Mouse (Mus musculus) embryonic stem cell, embryonic (primary cell): ENCODE data around the gene Slc17a7.

ENCODE experiments used
- CTCF ChIA-PET, 4 experiments: fragments of 300-600 bp in 2 of 4; fragments of 350-600 bp in 2 of 4; sonication (Branson Sonifier 250); formaldehyde crosslinking; loops; one replicate each; lab custom pipeline; 2022; ENCODE audit warnings: inconsistent platforms in 2 of 4; lab: Charles Lee
- POLR2A ChIA-PET, 4 experiments: fragments of 300-600 bp in 2 of 4; fragments of 350-600 bp in 2 of 4; sonication (Branson Sonifier 250); formaldehyde crosslinking; loops; one replicate each; lab custom pipeline; 2022; ENCODE audit warnings: antibody characterized with exemption in 4 of 4, inconsistent platforms in 1 of 4; lab: Charles Lee

Slc17a7 gene

DNA sequence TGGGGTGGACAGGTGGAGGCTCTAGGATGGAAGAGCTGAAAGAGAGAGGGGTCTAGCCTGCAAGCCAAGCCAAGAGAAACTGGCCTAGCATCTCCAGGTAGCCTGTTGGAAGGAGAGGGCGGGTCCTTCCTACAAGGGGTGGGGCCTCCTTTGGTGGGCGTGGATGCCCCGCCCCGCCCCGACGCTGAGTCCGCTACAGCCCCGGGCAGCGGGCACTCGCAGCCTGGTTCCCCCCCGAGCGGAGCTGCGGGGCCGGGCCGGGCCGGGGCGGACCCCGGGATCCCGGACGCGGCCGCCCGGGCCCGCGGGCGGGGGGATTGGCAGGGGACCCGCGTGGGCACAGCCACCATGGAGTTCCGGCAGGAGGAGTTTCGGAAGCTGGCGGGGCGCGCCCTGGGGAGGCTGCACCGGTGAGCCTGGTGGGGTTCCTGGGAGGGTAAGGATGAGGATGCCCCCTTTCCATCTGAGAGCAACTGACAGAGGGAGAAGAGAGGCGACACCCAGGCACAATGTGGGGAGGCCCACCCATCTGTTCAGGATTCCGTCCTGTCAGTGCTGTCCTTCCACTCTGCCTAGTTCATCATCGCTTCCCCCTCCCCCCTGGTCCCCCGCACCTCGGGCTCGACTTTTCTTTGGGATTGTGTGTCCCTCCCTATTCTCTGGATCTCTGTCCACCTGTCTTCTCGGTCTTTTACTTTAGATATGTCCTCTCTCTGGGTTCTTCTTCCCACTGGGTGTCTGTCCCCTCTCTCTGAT, at the start of gene Slc17a7:
TSS of gene Slc17a7 (plus strand) at position 215 of the 756 bp plus-strand sequence.
- POLR2A ChIA-PET = interaction anchor here in 3 of 4 experiments (0.9 to 5.2 kb wide), 18 partner anchors 8 to 467 kb away, joined by 3 to 57 read pairs (median 4); partner anchors contain the start of genes Aldh16a1 (in 2 of the 3) and Pih1d1 (in 2 of the 3)
- CTCF ChIA-PET = interaction anchor here (0.5 to 3.8 kb wide), 12 partner anchors 8 to 272 kb away, joined by 3 to 37 read pairs (median 4); partner anchors contain the start of genes Aldh16a1 (in 1 of the 4) and Pih1d1 (in 1 of the 4)

DNA sequence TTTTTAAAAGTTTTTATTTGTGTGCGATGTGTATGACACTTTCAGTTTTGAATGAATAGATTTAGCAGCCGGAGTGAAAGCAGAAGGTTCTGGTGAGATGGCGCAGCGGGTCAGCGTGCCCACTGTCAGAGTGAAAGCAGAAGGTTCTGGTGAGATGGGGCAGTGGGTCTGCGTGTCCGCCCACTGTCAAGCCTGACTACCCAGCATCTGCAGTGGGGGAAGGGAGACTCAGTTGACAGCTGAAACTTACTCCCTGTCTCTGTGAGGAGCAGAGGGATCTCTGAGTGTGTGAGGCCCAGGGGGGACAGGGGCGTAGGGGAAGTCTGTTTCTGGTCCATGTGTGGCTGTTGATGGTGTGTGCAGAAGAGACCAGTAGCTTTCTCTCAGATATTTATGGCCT, 46.2 kb upstream of the Slc17a7 start:
- ChIA-PET POLR2A (interaction anchor here (0.6 to 16.5 kb wide), 28 partner anchors 8 to 244 kb away, joined by 3 to 596 read pairs (median 5); partner anchors contain the start of genes Fcgrt (in 3 of the 4), Rpl13a (in 3 of the 4), Rcn3 (in 2 of the 4) and Ccdc155 (in 1 of the 4)), CTCF (no interaction called here)

DNA sequence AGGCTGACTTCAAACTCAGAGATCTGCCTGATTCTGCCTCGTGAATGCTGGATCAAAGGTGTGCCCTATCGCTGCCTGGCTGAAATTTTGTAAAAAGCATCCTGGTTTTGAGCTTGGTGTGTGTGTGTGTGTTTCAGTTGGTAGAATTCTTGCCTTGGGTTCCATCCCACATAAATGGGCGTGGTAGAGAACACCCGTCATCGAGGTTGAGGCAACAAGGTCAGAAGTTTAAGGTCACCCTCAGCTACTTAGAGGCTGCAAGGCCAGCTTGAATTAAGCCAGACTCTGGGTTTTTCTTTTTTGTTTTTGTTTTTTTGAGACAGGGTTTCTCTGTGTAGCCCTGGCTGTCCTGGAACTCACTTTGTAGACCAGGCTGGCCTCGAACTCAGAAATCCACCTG, 45.4 kb upstream of the Slc17a7 start:
- ChIA-PET CTCF (interaction anchor here in 1 of 4 experiments (1.3 kb wide), 1 partner anchor 44 kb away, joined by 3 read pairs; no protein-coding TSS in a partner anchor), POLR2A (interaction anchor here (0.6 to 16.5 kb wide), 34 partner anchors 7 to 579 kb away, joined by 3 to 596 read pairs (median 4); partner anchors contain the start of genes Fcgrt (in 3 of the 4), Rpl13a (in 3 of the 4), Rcn3 (in 2 of the 4) and Aldh16a1 (in 1 of the 4))

DNA sequence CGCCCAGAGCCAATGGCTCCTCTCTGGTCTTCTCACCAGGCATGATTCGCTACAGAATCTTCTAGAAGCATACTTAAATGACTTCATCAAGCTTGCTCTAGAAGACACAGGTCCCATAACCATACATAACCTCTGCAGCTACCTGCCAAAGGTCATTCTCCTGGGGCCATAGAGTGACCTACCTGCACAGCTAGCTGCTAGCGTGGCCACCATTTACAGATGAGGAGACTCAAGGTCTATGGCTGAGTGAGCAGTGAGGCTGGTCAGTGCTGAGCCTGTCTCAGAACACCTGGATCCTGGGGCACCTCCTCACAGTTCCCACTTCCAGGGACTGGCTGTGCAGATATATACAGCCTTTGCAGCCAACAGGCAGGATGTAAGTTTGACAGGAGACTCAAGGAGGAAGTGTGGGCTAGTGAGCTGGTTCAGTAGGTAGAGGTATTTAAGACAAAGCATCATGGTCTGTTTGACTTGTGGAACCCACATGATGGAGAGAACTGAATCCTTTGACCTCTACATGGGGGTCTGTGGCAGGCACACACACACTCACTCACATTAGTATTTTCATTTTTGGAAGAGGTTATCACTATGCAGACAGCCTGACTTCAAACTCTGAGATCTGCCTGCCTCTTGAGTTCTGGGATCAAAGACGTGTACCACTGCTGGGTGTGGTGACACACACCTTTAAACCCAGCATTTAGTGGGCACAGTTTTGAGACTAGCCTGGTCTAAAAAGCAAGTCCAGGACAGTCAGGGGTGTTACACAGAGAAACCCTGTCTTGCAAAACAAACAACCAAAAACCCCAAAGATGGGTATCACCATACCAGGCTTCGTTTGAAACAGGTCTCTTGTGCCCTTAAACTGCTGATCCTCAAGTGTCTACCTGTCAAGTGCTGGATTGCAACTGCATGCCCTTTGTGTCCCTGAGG, 43.7 kb upstream of the Slc17a7 start:
- ChIA-PET POLR2A (interaction anchor here (0.6 to 16.5 kb wide), 58 partner anchors 9 to 523 kb away, joined by 3 to 596 read pairs (median 4); partner anchors contain the start of genes Fcgrt (in 3 of the 4), Rcn3 (in 3 of the 4), Rpl13a (in 3 of the 4) and Ppfia3 (in 2 of the 4)), CTCF (interaction anchor here in 2 of 4 experiments (0.8 to 1.3 kb wide), 3 partner anchors 17 to 82 kb away, joined by 3 to 4 read pairs (median 3); no protein-coding TSS in a partner anchor)

DNA sequence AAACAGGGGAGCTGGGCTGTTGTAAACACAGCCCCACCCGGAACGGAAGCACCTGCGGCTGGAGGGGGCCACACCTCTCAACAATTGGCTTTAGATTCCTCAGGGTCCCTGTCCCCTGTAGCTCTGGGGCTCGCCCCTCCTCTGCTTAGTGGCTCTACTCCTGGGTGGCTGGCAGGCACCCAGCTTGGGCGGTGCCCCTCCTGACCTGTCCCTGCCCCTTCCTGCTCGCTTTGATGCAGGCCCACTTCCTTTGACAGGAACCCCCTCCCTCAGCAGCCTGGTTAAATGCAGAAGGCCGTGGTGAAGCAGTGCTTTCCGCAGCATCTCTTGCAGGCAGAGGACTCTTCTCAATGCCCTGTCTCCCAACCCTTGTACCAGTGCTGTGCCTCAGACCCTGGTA, 42.3 kb upstream of the Slc17a7 start:
- POLR2A ChIA-PET = interaction anchor here (0.6 to 16.5 kb wide), 59 partner anchors 8 to 746 kb away, joined by 3 to 596 read pairs (median 5); partner anchors contain the start of genes Flt3l (in 3 of the 4), Gm45713 (in 3 of the 4), Rpl13a (in 3 of the 4) and Rras (in 3 of the 4)

DNA sequence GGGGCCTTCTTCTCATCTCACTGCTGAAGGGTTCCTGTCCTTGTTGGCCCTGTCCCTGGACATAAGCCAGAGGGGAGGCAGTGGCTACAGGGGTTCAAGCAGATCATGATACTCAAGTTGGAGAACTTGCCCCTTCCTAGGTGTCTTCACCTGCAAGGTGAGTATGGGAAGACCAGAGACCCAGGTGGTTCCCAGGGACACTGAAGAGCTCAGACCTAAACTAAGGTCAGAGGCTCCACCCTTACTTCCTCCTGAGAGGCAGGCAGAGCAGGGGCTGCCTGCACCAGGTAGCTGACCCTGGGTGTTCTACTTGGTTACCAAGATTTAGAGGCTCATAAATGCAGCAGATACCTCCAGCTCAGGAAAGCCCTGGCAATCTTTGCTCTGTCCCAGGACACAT, 41.8 kb upstream of the Slc17a7 start:
- CTCF ChIA-PET = interaction anchor here in 1 of 4 experiments (1.0 to 1.3 kb wide), 2 partner anchors 9 to 84 kb away, joined by 3 to 4 read pairs; no protein-coding TSS in a partner anchor
- POLR2A ChIA-PET = interaction anchor here (0.6 to 16.5 kb wide), 47 partner anchors 7 to 520 kb away, joined by 3 to 596 read pairs (median 6); partner anchors contain the start of genes Flt3l (in 3 of the 4), Gm45713 (in 3 of the 4), Rpl13a (in 3 of the 4) and Rras (in 3 of the 4)

More for the DNA sequence above, 42.3 kb upstream of the Slc17a7 start:
- CTCF ChIA-PET = interaction anchor here in 1 of 4 experiments (1.0 to 1.3 kb wide), 2 partner anchors 9 to 83 kb away, joined by 3 to 4 read pairs; no protein-coding TSS in a partner anchor

DNA sequence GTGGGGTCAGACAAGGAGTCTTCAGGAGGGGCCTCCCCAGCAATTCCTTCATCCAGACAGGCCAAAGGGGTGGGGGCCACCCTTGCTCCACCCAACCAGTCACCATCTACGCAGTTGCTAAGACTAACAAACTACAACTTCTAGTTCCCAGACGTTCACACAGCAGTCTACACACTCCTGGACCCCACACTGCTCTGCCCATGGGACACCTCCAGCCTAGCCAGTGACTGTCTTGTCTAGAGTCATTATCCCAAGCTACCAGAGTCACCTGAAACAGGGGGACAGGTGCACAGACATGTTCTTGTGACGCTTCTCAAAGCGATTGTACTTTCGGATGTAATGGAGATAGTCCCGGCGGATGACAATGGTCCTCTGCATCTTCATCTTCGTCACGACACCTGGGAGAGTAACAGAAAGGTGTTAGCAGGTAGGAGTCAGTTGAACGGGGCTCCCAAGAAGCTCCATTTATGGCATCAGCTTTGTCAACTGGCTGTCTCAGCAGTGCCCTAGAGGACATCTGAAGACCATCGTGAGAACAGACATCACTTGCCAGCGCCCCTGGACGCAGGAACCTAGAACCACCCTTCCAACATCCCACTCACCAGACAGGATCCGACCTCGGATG, 41.1 kb upstream of the Slc17a7 start:
- ChIA-PET CTCF (no interaction called here), POLR2A (interaction anchor here (0.6 to 16.5 kb wide), 36 partner anchors 7 to 520 kb away, joined by 3 to 596 read pairs (median 8); partner anchors contain the start of genes Fcgrt (in 3 of the 4), Flt3l (in 3 of the 4), Gm45713 (in 3 of the 4) and Akt1s1 (in 2 of the 4))

DNA sequence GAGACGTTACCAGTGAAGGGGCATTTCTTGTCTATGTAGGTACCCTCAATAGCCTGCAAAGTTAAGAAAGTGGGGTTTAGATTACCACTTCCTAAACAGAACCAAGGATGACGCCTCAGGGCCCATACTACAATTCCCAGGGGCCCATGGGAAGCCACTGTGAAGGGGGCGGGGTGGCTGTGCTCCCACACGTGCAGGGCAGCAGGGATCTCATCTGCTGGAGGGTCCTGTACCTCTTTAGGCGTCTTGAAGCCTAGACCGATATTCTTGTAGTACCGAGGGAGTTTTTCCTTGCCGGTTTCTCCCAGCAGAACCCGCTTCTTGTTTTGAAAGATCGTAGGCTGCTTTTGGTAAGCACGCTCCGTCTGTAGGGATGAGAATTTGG, 40.6 kb upstream of the Slc17a7 start:
- ChIA-PET POLR2A (interaction anchor here (0.7 to 16.5 kb wide), 44 partner anchors 9 to 337 kb away, joined by 3 to 596 read pairs (median 5); partner anchors contain the start of genes Fcgrt (in 3 of the 4), Akt1s1 (in 2 of the 4), Aldh16a1 (in 2 of the 4) and Flt3l (in 2 of the 4)), CTCF (no interaction called here)

DNA sequence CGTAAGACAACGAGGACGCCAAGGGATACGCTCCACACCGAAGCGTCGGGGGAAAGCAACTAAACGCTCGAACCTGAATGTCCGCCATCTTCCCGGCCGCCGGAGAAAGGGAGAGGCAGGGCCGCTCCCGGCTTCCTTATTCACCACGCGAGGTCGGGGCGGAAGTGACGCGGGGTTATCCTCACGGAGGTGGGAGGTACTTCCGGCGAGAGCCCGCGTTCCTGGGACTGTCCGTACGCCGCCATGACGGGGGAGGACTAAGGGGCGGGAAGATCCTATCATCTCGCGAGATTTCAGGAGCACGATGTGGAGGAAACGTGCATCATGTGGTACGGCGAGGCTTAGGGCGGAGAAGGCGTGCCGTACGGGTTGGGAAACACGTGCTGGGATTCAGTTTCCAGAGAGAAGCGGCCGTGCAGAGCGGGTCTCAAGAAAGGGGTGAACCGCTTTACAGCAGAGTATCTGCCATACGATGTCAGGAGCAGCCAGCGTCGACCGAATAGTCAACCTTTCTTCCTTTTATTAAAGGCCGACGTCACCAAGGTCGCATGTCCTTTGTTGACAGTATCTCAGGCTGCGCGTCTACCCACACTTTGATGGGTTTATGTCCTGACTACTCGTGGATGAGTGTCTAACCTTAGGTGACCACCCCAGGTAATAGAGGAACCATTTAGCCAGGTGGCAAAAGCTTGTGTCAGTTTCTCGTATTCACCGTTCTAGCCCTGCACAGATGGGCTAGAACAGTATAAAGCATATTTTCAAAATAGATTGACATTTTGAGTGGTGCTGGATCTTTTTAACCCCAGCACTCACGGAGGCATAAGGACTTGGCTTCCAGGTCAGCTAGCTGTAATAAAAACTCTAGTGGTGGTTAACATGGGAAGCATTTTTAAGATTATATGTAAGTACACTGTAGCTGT, 39.3 kb upstream of the Slc17a7 start, which contains the start of gene Rps11:
TSS of gene Rps11 (minus strand) at position 216 of the 920 bp plus-strand sequence.
- CTCF ChIA-PET = interaction anchor here in 2 of 4 experiments (1.0 to 1.5 kb wide), 4 partner anchors 12 to 74 kb away, joined by 3 to 5 read pairs (median 4); partner anchors contain the start of genes Flt3l (in 1 of the 2) and Gm45713 (in 1 of the 2)

DNA sequence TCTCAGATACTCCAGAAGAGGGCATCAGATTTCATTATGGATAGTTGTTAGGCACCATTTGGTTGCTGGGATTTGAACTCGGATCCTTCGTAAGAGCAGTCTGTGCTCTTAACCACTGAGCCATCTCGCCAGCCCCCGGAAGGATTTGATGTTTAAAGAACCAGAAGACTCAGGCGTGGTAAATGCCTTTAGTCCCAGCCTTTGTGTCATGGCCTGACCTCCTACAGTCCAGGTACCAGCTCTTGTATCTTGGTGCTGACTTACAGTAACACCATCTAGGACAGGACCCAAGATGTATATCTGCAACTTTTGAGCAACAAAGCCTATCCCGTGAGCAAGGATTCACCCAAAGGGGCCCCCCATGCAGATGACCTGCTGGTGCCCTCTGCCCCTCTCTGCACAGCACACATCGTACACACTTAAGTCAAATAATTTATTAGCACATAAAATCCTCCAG, 38.6 kb upstream of the Slc17a7 start:
- ChIA-PET CTCF (interaction anchor here in 3 of 4 experiments (0.6 to 1.5 kb wide), 6 partner anchors 11 to 134 kb away, joined by 3 to 5 read pairs (median 4); partner anchors contain the start of genes Flt3l (in 1 of the 3) and Gm45713 (in 1 of the 3)), POLR2A (interaction anchor here (0.6 to 16.5 kb wide), 75 partner anchors 7 to 592 kb away, joined by 3 to 596 read pairs (median 4); partner anchors contain the start of genes Aldh16a1 (in 3 of the 4), Fcgrt (in 3 of the 4), Flt3l (in 3 of the 4) and Gm45713 (in 3 of the 4))

More for the DNA sequence above, 39.3 kb upstream of the Slc17a7 start, which contains the start of gene Rps11:
- POLR2A ChIA-PET = interaction anchor here (0.6 to 16.5 kb wide), 98 partner anchors 7 to 593 kb away, joined by 3 to 596 read pairs (median 4); partner anchors contain the start of genes Aldh16a1 (in 3 of the 4), Fcgrt (in 3 of the 4), Flt3l (in 3 of the 4) and Gm45713 (in 3 of the 4)

DNA sequence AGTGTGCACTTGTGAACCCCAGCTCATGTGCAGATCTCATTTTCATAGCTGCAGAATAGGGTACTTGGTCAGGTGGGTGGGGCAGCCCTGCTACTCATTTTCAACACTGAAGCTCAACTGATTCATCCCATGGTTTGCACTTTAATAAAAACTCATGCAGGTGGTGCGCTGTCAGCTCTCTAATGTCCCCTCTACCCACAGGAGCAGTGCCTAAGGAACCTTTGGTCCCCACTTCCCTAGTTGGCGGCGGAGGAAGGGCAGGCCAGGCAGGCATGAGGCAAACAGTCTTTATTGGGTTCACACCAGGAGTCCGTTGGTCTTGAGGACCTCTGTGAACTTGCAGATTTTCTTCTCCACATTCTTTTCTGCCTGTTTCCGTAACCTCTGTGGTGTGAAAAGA, 38.1 kb upstream of the Slc17a7 start:
- CTCF ChIA-PET = interaction anchor here in 3 of 4 experiments (0.6 to 1.5 kb wide), 4 partner anchors 11 to 134 kb away, joined by 3 to 5 read pairs (median 4); partner anchors contain the start of genes Flt3l (in 1 of the 3) and Gm45713 (in 1 of the 3)
- POLR2A ChIA-PET = interaction anchor here (0.6 to 16.5 kb wide), 78 partner anchors 8 to 771 kb away, joined by 3 to 596 read pairs (median 4); partner anchors contain the start of genes Aldh16a1 (in 3 of the 4), Fcgrt (in 3 of the 4), Flt3l (in 3 of the 4) and Gm45713 (in 3 of the 4)

DNA sequence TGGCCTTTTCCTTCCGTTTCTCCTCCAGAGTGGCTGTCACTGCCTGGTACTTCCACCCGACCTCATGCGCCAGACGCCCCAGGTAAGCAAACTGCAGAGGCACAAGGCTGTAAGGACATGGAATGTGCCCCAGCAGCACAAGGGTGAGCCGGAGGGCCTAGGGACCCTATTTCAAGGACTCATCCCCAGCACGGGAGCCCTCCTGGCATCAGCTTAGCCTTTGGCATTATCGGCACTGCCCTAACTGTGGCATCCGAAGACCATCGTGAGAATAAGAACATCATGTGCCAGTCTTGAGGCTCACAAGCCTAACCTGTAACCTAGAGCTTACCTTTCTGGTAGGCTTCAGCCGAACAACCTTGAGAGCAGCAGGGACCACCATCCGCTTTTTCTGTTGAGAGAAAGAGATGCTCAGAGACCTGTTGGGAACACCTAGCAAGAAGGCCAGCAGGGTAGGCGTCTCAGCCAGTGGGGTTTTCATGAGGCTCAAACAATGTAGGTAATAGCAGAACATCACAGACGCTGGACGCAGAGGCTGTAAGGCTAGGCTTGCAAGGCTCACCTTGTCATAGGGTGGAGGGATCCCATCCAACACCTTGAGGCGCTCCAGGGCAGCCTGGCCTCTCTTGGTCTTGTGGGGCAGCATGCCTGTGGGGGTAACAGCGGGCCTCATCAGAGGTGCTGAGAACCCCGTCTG, 37.5 kb upstream of the Slc17a7 start:
- ChIA-PET CTCF (interaction anchor here in 2 of 4 experiments (0.5 to 0.6 kb wide), 2 partner anchors 76 to 135 kb away, joined by 3 read pairs; no protein-coding TSS in a partner anchor), POLR2A (interaction anchor here (0.5 to 16.5 kb wide), 66 partner anchors 8 to 770 kb away, joined by 3 to 596 read pairs (median 5); partner anchors contain the start of genes Aldh16a1 (in 3 of the 4), Fcgrt (in 3 of the 4), Flt3l (in 3 of the 4) and Gm45713 (in 3 of the 4))

DNA sequence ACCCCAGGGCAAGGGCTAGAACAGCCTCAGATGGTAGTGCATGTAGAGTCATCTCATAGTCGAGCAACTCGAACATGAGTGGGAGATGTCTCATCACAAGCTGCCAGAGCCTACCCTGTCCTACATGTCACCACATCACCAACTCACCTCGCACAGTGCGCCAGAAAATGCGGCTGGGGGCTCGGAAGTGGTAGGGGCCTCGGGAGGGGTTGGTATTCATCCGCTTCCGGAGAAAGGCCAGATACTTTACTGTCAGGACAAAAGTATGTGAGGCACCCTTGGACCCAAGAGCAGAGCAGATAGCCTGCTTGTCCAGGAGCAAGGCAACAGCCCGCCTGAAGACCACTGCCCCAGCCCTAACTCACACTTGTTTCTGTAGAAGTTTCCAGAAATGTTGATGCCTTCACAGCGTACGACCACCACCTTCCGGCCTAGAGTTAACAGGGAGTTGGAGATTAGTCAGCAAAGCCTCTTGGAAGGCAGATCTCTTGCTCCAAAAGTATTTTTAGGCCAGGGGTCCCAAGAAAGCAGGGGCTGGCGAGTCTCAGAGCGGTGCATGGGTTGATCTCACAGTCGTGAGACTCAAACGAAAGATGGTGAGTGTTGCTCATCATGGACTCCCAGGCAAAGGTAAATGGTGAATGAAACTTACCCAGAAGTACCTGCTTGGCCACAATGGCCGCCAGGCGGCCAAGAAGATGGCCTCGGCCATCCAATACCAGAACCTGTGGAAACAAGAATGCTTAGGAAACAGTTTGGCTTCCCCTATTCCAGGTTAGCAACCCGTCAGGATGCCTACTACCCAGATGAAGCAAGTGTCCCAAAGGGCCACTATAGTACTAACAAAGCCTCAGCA, 36.7 kb upstream of the Slc17a7 start:
- ChIA-PET POLR2A (interaction anchor here in 3 of 4 experiments (0.5 to 16.5 kb wide), 59 partner anchors 7 to 424 kb away, joined by 3 to 596 read pairs (median 5); partner anchors contain the start of genes Aldh16a1 (in 3 of the 3), Pih1d1 (in 3 of the 3), Prmt1 (in 3 of the 3) and Fcgrt (in 2 of the 3)), CTCF (interaction anchor here in 1 of 4 experiments (0.5 to 1.1 kb wide), 2 partner anchors 9 to 76 kb away, joined by 3 read pairs; partner anchors contain the start of genes Flt3l and Gm45713)
